Mouse (Mus musculus) hindbrain, embryonic 11.5 days (tissue): Measurements from ENCODE around the gene Rhbdl1. TPM values are rescaled to one million over a fixed set of nuclear protein-coding genes. Genes with fewer than 3 reads are reported as not detected.

Source experiments
- ATAC-seq: fragments of 200-750 bp; cut with Nextera tagmentation; 2 replicates; pipeline ENCODE4 v1.8.0; 2017; ENCODE audit warnings: mild to moderate bottlenecking, moderate TSS enrichment, moderate library complexity; ENCODE audit not compliant: low FRiP score
- DNase-seq: peaks from one replicate; pipeline ENCODE4 v3.0.0-alpha.2; 2015; ENCODE audit warnings: low spot score
- H3K27ac ChIP-seq: fragments of 300-500 bp; sonication (generic); 2 replicates; pipeline ENCODE4 v1.5.1; 2014; ENCODE audit warnings: mild to moderate bottlenecking, low read depth, low read length
- H3K27me3 ChIP-seq: fragments of 300-500 bp; sonication (generic); 2 replicates; pipeline ENCODE4 v1.6.1; 2014; ENCODE audit warnings: mild to moderate bottlenecking, low read length, moderate library complexity, mixed read lengths; ENCODE audit not compliant: control insufficient read depth, insufficient read depth
- H3K36me3 ChIP-seq: fragments of 300-500 bp; sonication (generic); 2 replicates; pipeline ENCODE4 v1.6.1; 2014; ENCODE audit warnings: mild to moderate bottlenecking, low read length, moderate library complexity, mixed read lengths; ENCODE audit not compliant: control insufficient read depth, insufficient read depth
- H3K4me1 ChIP-seq: fragments of 300-500 bp; sonication (generic); replicated peaks from 2 replicates; pipeline ENCODE4 v1.6.1; 2014; ENCODE audit warnings: low read length, mixed read lengths; ENCODE audit not compliant: control insufficient read depth, insufficient read depth
- H3K4me2 ChIP-seq: fragments of 300-500 bp; sonication (generic); replicated peaks from 2 replicates; pipeline ENCODE4 v1.6.1; 2014; ENCODE audit warnings: mild to moderate bottlenecking, low read depth, low read length
- H3K4me3 ChIP-seq: fragments of 300-500 bp; sonication (generic); 2 replicates; pipeline ENCODE4 v1.5.1; 2014; ENCODE audit warnings: low read depth, low read length
- H3K9ac ChIP-seq: fragments of 300-500 bp; sonication (generic); 2 replicates; pipeline ENCODE4 v1.6.1; 2014; ENCODE audit warnings: low read depth, low read length
- H3K9me3 ChIP-seq: fragments of 300-500 bp; sonication (generic); 2 replicates; pipeline ENCODE4 v1.6.1; 2016; ENCODE audit warnings: low read length; ENCODE audit not compliant: control insufficient read depth
- WGBS: fragments of 180-500 bp; shearing (Covaris S2); extraction: QIAGEN DNeasy Blood & Tissue Kit; methylation state at CpG from one replicate; pipeline ENCODE4 v1.1.7; 2014; 5-methylcytosine and 5-hydroxymethylcytosine counted together
- polyA plus RNA-seq: library from polyadenylated mRNA; unstranded; fragments of >200 nt; fragmentation: Nextera tagmentation; extraction: Ambion mirVana; gene quantifications from 2 replicates; pipeline ENCODE4 v1.2.1, GENCODE M21; 2014

The Rhbdl1 gene
- polyA plus RNA-seq, 1 experiment from 2014 or later = 3.1 TPM

GRCm38 (mm10) chr17:25844396-25844901 is 7.4 kb upstream of the Rhbdl1 start, which contains the start of gene Rhot2:
TSS of gene Rhot2 (minus strand) at chr17:25844851.
- under 1% methylated on average over 20 of the region's 21 CpGs for WGBS
- ATAC-seq = peak; percentile 92
- Histone ChIP-seq H3K4me2 (peak within 1 kb of the TSS; percentile 67), H3K4me3 (peak within 1 kb of the TSS; percentile 82), H3K4me1 (no peaks in the 10 kb centered on the region; the same call in none of the 2 replicates), H3K9me3 (no peaks in the 10 kb centered on the region), H3K36me3 (peaks cover 18% of the 10 kb centered on the region), H3K27me3 (no peaks in the 10 kb centered on the region), H3K9ac (peak within 1 kb of the TSS; percentile 72), H3K27ac (peak within 1 kb of the TSS; percentile 58; the same call in 1 of the 2 replicates)
- peak; percentile 97 for DNase-seq

- Histone ChIP-seq H3K4me1 (no peaks in the 10 kb centered on the region; the same call in none of the 2 replicates), H3K27me3 (no peaks in the 10 kb centered on the region), H3K4me3 (peak overlapping the region; percentile 82), H3K9ac (peak overlapping the region; percentile 72), H3K4me2 (peak overlapping the region; percentile 67), H3K9me3 (no peaks in the 10 kb centered on the region), H3K36me3 (peaks cover 24% of the 10 kb centered on the region), H3K27ac (peak overlapping the region; percentile 58; the same call in 1 of the 2 replicates)
- DNase-seq = no peak
- peak; percentile 41; the same call in 1 of the 2 replicates for ATAC-seq
- 4% methylated on average over 32 of the region's 38 CpGs for WGBS
These were observed 6.7 kb upstream of the Rhbdl1 start for GRCm38 (mm10) chr17:25843636-25844395.

DNA sequence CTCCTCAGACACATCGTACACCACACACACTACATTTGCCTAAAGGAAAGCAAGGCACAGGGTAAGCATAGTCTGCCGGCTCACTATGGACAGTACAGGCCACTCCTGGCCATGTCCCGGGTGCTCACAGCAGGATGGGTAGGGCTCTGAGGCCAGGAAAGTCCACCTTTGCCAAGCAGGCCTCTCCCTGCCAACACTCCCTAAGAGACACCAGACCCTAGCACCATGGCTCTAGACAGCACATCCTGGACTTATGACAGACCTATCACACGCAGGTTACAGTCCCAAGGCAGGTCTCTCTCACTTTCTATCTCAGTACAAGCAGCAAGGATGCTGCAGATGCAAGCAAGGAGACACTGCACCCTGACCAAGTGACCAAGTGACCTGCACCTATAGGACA is 6.0 kb upstream of the Rhbdl1 start:
- WGBS = 98% methylated on average over 4 of the region's 4 CpGs

GRCm38 (mm10) chr17:25842509-25842908 is 5.4 kb upstream of the Rhbdl1 start:
- DNase-seq = no peak
- WGBS = 90% methylated on average over 3 of the region's 3 CpGs
- Histone ChIP-seq H3K36me3 (peaks cover 24% of the 10 kb centered on the region), H3K9me3 (no peaks in the 10 kb centered on the region), H3K4me1 (peaks cover 3% of the 10 kb centered on the region), H3K4me2 (no peak overlapping the region), H3K27me3 (no peaks in the 10 kb centered on the region), H3K27ac (no peak overlapping the region), H3K4me3 (no peak overlapping the region), H3K9ac (no peak overlapping the region)
- no peak for ATAC-seq

More for the DNA sequence above, 6.0 kb upstream of the Rhbdl1 start:
- H3K4me3 ChIP-seq = peak overlapping the region; percentile 82
- DNase-seq = no peak
- no peaks in the 10 kb centered on the region; the same call in none of the 2 replicates for H3K4me1 ChIP-seq
- H3K36me3 ChIP-seq = peaks cover 24% of the 10 kb centered on the region
- no peaks in the 10 kb centered on the region for H3K27me3 ChIP-seq
- peak overlapping the region; percentile 72; the same call in 1 of the 2 replicates for H3K9ac ChIP-seq
- peak overlapping the region; percentile 13; the same call in 1 of the 2 replicates for H3K27ac ChIP-seq
- no peak for ATAC-seq
- H3K9me3 ChIP-seq = no peaks in the 10 kb centered on the region
- H3K4me2 ChIP-seq = peak overlapping the region; percentile 67

- ATAC-seq (no peak), DNase-seq (no peak)
- H3K4me1 ChIP-seq = peaks cover 13% of the 10 kb centered on the region
- H3K9me3 ChIP-seq = no peaks in the 10 kb centered on the region
- no peak within 1 kb of the TSS for H3K4me3 ChIP-seq
- WGBS = 94% methylated on average over 22 of the region's 22 CpGs
- no peaks in the 10 kb centered on the region for H3K27me3 ChIP-seq
- H3K36me3 ChIP-seq = peaks cover 24% of the 10 kb centered on the region
- H3K27ac ChIP-seq = no peak within 1 kb of the TSS
- no peak within 1 kb of the TSS for H3K4me2 ChIP-seq
- no peak within 1 kb of the TSS for H3K9ac ChIP-seq
These were observed 4.2 kb upstream of the Rhbdl1 start, which contains the start of gene Gm20683 for GRCm38 (mm10) chr17:25841117-25841880. TSS of gene Gm20683 (minus strand) at chr17:25841763.

GRCm38 (mm10) chr17:25840519-25840918 is 3.4 kb upstream of the Rhbdl1 start:
- Histone ChIP-seq H3K27me3 (no peaks in the 10 kb centered on the region), H3K9me3 (no peaks in the 10 kb centered on the region), H3K9ac (no peak overlapping the region), H3K27ac (no peak overlapping the region), H3K4me3 (no peak overlapping the region), H3K4me2 (no peak overlapping the region), H3K4me1 (peaks cover 17% of the 10 kb centered on the region), H3K36me3 (peaks cover 24% of the 10 kb centered on the region)
- 96% methylated on average over 6 of the region's 6 CpGs for WGBS
- DNase-seq (no peak), ATAC-seq (no peak)

- Histone ChIP-seq H3K9me3 (no peaks in the 10 kb centered on the region), H3K9ac (no peak overlapping the region), H3K4me3 (no peak overlapping the region), H3K36me3 (peaks cover 27% of the 10 kb centered on the region), H3K27me3 (no peaks in the 10 kb centered on the region), H3K4me2 (no peak overlapping the region), H3K4me1 (peaks cover 21% of the 10 kb centered on the region), H3K27ac (no peak overlapping the region)
- DNase-seq = no peak
- 84% methylated on average over 14 of the region's 14 CpGs for WGBS
- ATAC-seq = no peak
These were observed 2.5 kb upstream of the Rhbdl1 start for GRCm38 (mm10) chr17:25839455-25840235.

GRCm38 (mm10) chr17:25838904-25839303 is 1.8 kb upstream of the Rhbdl1 start:
- DNase-seq (no peak), ATAC-seq (no peak)
- no peak overlapping the region for H3K4me2 ChIP-seq
- H3K9ac ChIP-seq = no peak overlapping the region
- H3K9me3 ChIP-seq = no peaks in the 10 kb centered on the region
- peak overlapping the region; percentile 27; the same call in 1 of the 2 replicates for H3K27ac ChIP-seq
- H3K4me3 ChIP-seq = no peak overlapping the region
- no peaks in the 10 kb centered on the region for H3K27me3 ChIP-seq
- peaks cover 28% of the 10 kb centered on the region for H3K4me1 ChIP-seq
- H3K36me3 ChIP-seq = peaks cover 27% of the 10 kb centered on the region
- WGBS = 86% methylated on average over 4 of the region's 4 CpGs
